Mouse (Mus musculus): Measurements from ENCODE around the gene Ccdc148.

Ccdc148 gene

GRCm38 (mm10) chr2:59050245-59050824 is 110.1 kb downstream of the Ccdc148 start:
- DNase-seq (ENCODE audit: low read depth in 2 of 2, low spot score in 2 of 2), result no peak

GRCm38 (mm10) chr2:59049686-59050085 is 110.8 kb downstream of the Ccdc148 start:
- no peak for DNase-seq (ENCODE audit: low read depth in 2 of 2, low spot score in 2 of 2)

- DNase-seq (ENCODE audit: low read depth in 2 of 2, low spot score in 2 of 2), result no peak
These were observed 111.6 kb downstream of the Ccdc148 start for GRCm38 (mm10) chr2:59048775-59049451.

- DNase-seq (ENCODE audit: low read depth in 2 of 2, low spot score in 2 of 2), result no peak
These were observed 117.0 kb downstream of the Ccdc148 start for GRCm38 (mm10) chr2:59043313-59044032.

GRCm38 (mm10) chr2:59042616-59043015 is 117.9 kb downstream of the Ccdc148 start:
- DNase-seq (ENCODE audit: low read depth in 2 of 2, low spot score in 2 of 2), result no peak

GRCm38 (mm10) chr2:59036433-59036832 is 124.0 kb downstream of the Ccdc148 start:
- no peak for DNase-seq (ENCODE audit: low read depth in 2 of 2, low spot score in 2 of 2)

GRCm38 (mm10) chr2:59035206-59035605 is 125.3 kb downstream of the Ccdc148 start:
- no peak for DNase-seq (ENCODE audit: low read depth in 2 of 2, low spot score in 2 of 2)

GRCm38 (mm10) chr2:59034281-59034680 is 126.2 kb downstream of the Ccdc148 start:
- DNase-seq (ENCODE audit: low read depth in 2 of 2, low spot score in 2 of 2), result no peak

GRCm38 (mm10) chr2:59024558-59024957 is 135.9 kb downstream of the Ccdc148 start:
- DNase-seq (ENCODE audit: low read depth in 2 of 2, low spot score in 2 of 2), result no peak

- DNase-seq (ENCODE audit: low read depth in 2 of 2, low spot score in 2 of 2), result no peak
These were observed 153.1 kb downstream of the Ccdc148 start for GRCm38 (mm10) chr2:59007356-59007755.

- DNase-seq (ENCODE audit: low read depth in 2 of 2, low spot score in 2 of 2), result no peak
These were observed 153.7 kb downstream of the Ccdc148 start for GRCm38 (mm10) chr2:59006567-59007340.

- no peak for DNase-seq (ENCODE audit: low read depth in 2 of 2, low spot score in 2 of 2)
These were observed 163.3 kb downstream of the Ccdc148 start for GRCm38 (mm10) chr2:58997151-58997550.

GRCm38 (mm10) chr2:58992431-58993191 is 167.9 kb downstream of the Ccdc148 start:
- DNase-seq (ENCODE audit: low read depth in 2 of 2, low spot score in 2 of 2), result no peak

GRCm38 (mm10) chr2:58978095-58978494 is 182.4 kb downstream of the Ccdc148 start:
- DNase-seq (ENCODE audit: low read depth in 2 of 2, low spot score in 2 of 2), result no peak

GRCm38 (mm10) chr2:58971507-58972275 is 188.8 kb downstream of the Ccdc148 start:
- DNase-seq (ENCODE audit: low read depth in 2 of 2, low spot score in 2 of 2), result no peak

GRCm38 (mm10) chr2:58956770-58957300 is 203.6 kb downstream of the Ccdc148 start:
- DNase-seq (ENCODE audit: low read depth in 2 of 2, low spot score in 2 of 2), result no peak

GRCm38 (mm10) chr2:58956351-58956750 is 204.1 kb downstream of the Ccdc148 start:
- DNase-seq (ENCODE audit: low read depth in 2 of 2, low spot score in 2 of 2), result no peak

- no peak for DNase-seq (ENCODE audit: low read depth in 2 of 2, low spot score in 2 of 2)
These were observed 208.4 kb downstream of the Ccdc148 start for GRCm38 (mm10) chr2:58952101-58952500.

GRCm38 (mm10) chr2:58948796-58949195 is 211.7 kb downstream of the Ccdc148 start:
- DNase-seq (ENCODE audit: low read depth in 2 of 2, low spot score in 2 of 2), result no peak

GRCm38 (mm10) chr2:58941361-58941760 is 219.1 kb downstream of the Ccdc148 start:
- no peak for DNase-seq (ENCODE audit: low read depth in 2 of 2, low spot score in 2 of 2)
